Mouse (Mus musculus) kidney, postnatal 0 days (tissue): ENCODE measurements around the gene Commd8. TPM values are rescaled to one million over a fixed set of nuclear protein-coding genes. Genes with fewer than 3 reads are reported as not detected.

Experiments
- ATAC-seq: fragments of 200-750 bp; cut with Nextera tagmentation; replicated peaks from 2 replicates; pipeline ENCODE4 v1.8.0; 2017; ENCODE audit warnings: low read depth, moderate number of reproducible peaks, moderate TSS enrichment, moderate library complexity; ENCODE audit not compliant: low FRiP score
- DNase-seq: peaks from one replicate; pipeline ENCODE4 v3.0.0-alpha.2; 2016; ENCODE audit warnings: low spot score
- H3K27ac ChIP-seq: fragments of 300-500 bp; sonication (generic); 2 replicates; pipeline ENCODE4 v1.5.1; 2014; ENCODE audit warnings: mild to moderate bottlenecking
- H3K27me3 ChIP-seq: fragments of 300-500 bp; sonication (generic); 2 replicates; pipeline ENCODE4 v1.6.1; 2014; ENCODE audit warnings: low read length, mixed read lengths; ENCODE audit not compliant: insufficient read depth
- H3K36me3 ChIP-seq: fragments of 300-500 bp; sonication (generic); 2 replicates; pipeline ENCODE4 v1.6.1; 2014; ENCODE audit warnings: low read length, mixed read lengths; ENCODE audit not compliant: insufficient read depth
- H3K4me1 ChIP-seq: fragments of 300-500 bp; sonication (generic); replicated peaks from 2 replicates; pipeline ENCODE4 v1.6.1; 2014; ENCODE audit warnings: antibody characterized with exemption, low read length, mixed read lengths; ENCODE audit not compliant: insufficient read depth
- H3K4me2 ChIP-seq: fragments of 300-500 bp; sonication (generic); 2 replicates; pipeline ENCODE4 v1.6.1; 2014; ENCODE audit warnings: mild to moderate bottlenecking, low read length, moderate library complexity, mixed read lengths
- H3K4me3 ChIP-seq: fragments of 300-500 bp; sonication (generic); replicated peaks from 2 replicates; pipeline ENCODE4 v1.5.1; 2014; ENCODE audit warnings: low read depth, low read length
- H3K9ac ChIP-seq: fragments of 300-500 bp; sonication (generic); 2 replicates; pipeline ENCODE4 v1.6.1; 2014; ENCODE audit warnings: low read depth, low read length
- H3K9me3 ChIP-seq: fragments of 300-500 bp; sonication (generic); replicated peaks from 2 replicates; pipeline ENCODE4 v1.6.1; 2016; ENCODE audit warnings: low read length, inconsistent platforms, mixed read lengths
- CTCF ChIP-seq: IDR thresholded peaks from 2 replicates; pipeline ENCODE4 v1.5.1; 2016; ENCODE audit warnings: antibody characterized with exemption, low read depth, mild to moderate bottlenecking, moderate library complexity
- WGBS: fragments of 180-500 bp; shearing (Covaris S2); extraction: QIAGEN DNeasy Blood & Tissue Kit; methylation state at CpG from one replicate; pipeline ENCODE4 v1.1.7; 2014; 5-methylcytosine and 5-hydroxymethylcytosine counted together
- polyA plus RNA-seq: library from polyadenylated mRNA; unstranded; fragments of >200 nt; fragmentation: Nextera tagmentation; extraction: Ambion mirVana; gene quantifications from 2 replicates; pipeline ENCODE4 v1.2.1, GENCODE M21; 2015

Gene Commd8
- polyA plus RNA-seq, 1 experiment from 2014 or later: 163 TPM

GRCm38 (mm10) chr5:72173521-72173920 lies 5.5 kb upstream of the Commd8 start:
- TF ChIP-seq CTCF: no peak
- Histone ChIP-seq H3K4me3 (no peak overlapping the region), H3K4me1 (0 out of 2 replicates have a peak, but pooled peaks cover 3% of the 10 kb centered on the region), H3K4me2 (no peak overlapping the region), H3K36me3 (no peaks in the 10 kb centered on the region), H3K9me3 (no peaks in the 10 kb centered on the region), H3K9ac (no peak overlapping the region), H3K27me3 (no peaks in the 10 kb centered on the region), H3K27ac (no peak overlapping the region)
- DNase-seq (no peak), ATAC-seq (no peak)
- 54% methylated on average over 1 of the region's 1 CpGs for WGBS

- H3K4me3 ChIP-seq: no peak overlapping the region
- ATAC-seq (no peak), DNase-seq (peak; percentile 87)
- no peaks in the 10 kb centered on the region for H3K9me3 ChIP-seq
- 39% methylated on average over 3 of the region's 3 CpGs for WGBS
- H3K4me2 ChIP-seq: no peak overlapping the region
- H3K9ac ChIP-seq: no peak overlapping the region
- H3K27me3 ChIP-seq: no peaks in the 10 kb centered on the region
- TF ChIP-seq CTCF: peak; percentile 84
- 0 out of 2 replicates have a peak, but pooled peaks cover 3% of the 10 kb centered on the region for H3K4me1 ChIP-seq
- H3K27ac ChIP-seq: no peak overlapping the region
- H3K36me3 ChIP-seq: no peaks in the 10 kb centered on the region
Measured at GRCm38 (mm10) chr5:72172675-72173074, 4.7 kb upstream of the Commd8 start.

- Histone ChIP-seq H3K4me1 (no peaks in the 10 kb centered on the region), H3K27ac (no peak overlapping the region), H3K27me3 (no peaks in the 10 kb centered on the region), H3K9ac (no peak overlapping the region), H3K9me3 (no peaks in the 10 kb centered on the region), H3K4me2 (no peak overlapping the region), H3K4me3 (no peak overlapping the region), H3K36me3 (no peaks in the 10 kb centered on the region)
- no peak for ATAC-seq
- no peak for TF ChIP-seq CTCF
- WGBS: 60% methylated on average over 6 of the region's 6 CpGs
- DNase-seq: no peak
Measured at GRCm38 (mm10) chr5:72170067-72170466, 2.1 kb upstream of the Commd8 start.

- Histone ChIP-seq H3K9me3 (no peaks in the 10 kb centered on the region), H3K9ac (no peak overlapping the region), H3K4me2 (peak overlapping the region; percentile 58), H3K4me1 (0 out of 2 replicates have a peak, but pooled peaks cover 6% of the 10 kb centered on the region), H3K36me3 (no peaks in the 10 kb centered on the region), H3K4me3 (peak overlapping the region; percentile 59), H3K27ac (no peak overlapping the region), H3K27me3 (no peaks in the 10 kb centered on the region)
- ATAC-seq (no peak; the same call in 1 of the 2 replicates), DNase-seq (no peak)
- TF ChIP-seq CTCF: no peak
- 3% methylated on average over 4 of the region's 4 CpGs for WGBS
Measured at GRCm38 (mm10) chr5:72168285-72168621, 264 bp upstream of the Commd8 start.

GRCm38 (mm10) chr5:72164386-72164785 lies 3.6 kb downstream of the Commd8 start:
- ATAC-seq (no peak), DNase-seq (peak; percentile 54)
- Histone ChIP-seq H3K27me3 (no peaks in the 10 kb centered on the region), H3K4me1 (0 out of 2 replicates have a peak, but pooled peaks cover 6% of the 10 kb centered on the region), H3K36me3 (peaks cover 28% of the 10 kb centered on the region), H3K27ac (no peak overlapping the region), H3K9ac (no peak overlapping the region), H3K9me3 (no peaks in the 10 kb centered on the region), H3K4me2 (no peak overlapping the region), H3K4me3 (no peak overlapping the region)
- peak; percentile 22; the same call in 1 of the 2 replicates for TF ChIP-seq CTCF
- 20% methylated on average over 7 of the region's 7 CpGs for WGBS

GRCm38 (mm10) chr5:72162855-72163254 lies 5.1 kb downstream of the Commd8 start:
- Histone ChIP-seq H3K4me2 (no peak overlapping the region), H3K36me3 (peaks cover 38% of the 10 kb centered on the region), H3K9me3 (no peaks in the 10 kb centered on the region), H3K9ac (no peak overlapping the region), H3K27ac (no peak overlapping the region), H3K4me3 (no peak overlapping the region), H3K4me1 (0 out of 2 replicates have a peak, but pooled peaks cover 6% of the 10 kb centered on the region), H3K27me3 (no peaks in the 10 kb centered on the region)
- WGBS: 83% methylated on average over 5 of the region's 5 CpGs
- no peak for DNase-seq
- no peak for TF ChIP-seq CTCF
- ATAC-seq: no peak
